Mouse (Mus musculus): ENCODE measurements at regions not wholly inside any gene's neighbourhood (a gene's known extent, or its start where the extent isn't known, plus 50 kb on each side); places are given as distances from the start of the nearest gene placed in this dataset.

DNA sequence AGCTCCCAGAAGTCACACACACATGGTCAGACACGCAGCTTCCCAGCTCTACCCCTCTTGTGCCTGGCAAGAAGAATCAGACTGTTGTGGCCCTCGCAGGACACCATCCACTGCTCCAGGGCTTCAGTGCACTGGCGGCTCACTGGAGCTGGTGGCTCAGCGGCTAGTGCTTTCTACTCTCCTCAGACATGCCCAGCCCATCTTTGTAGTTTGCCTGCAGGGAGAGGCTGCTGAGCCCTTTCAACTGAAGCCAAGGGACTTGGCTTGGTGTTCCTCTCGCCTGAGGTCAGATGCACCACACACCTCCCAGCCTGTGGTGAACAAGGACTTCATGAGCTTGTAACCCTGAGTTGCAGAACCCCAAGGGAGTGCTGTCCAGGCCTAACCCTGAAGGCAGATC is 249.8 kb downstream of the Tle3 start:
- TF ChIP-seq CTCF (conservative IDR thresholded peaks at IDR 0.05; ENCODE audit: insufficient read depth, insufficient read length, low read depth, low read length) (no peak), POLR2A (IDR thresholded peaks at IDR 0.05; ENCODE audit: low read depth, low read length) (no peak)
